Mouse (Mus musculus) olfactory bulb, adult 2 months (tissue): Measurements from ENCODE around the gene Pigw.

Source experiments
- CTCF ChIP-seq: fragments of 200-500 bp; IDR thresholded peaks from 2 replicates; pipeline ENCODE4 v1.5.1; 2012; ENCODE audit warnings: low read depth, mild to moderate bottlenecking, low read length, moderate library complexity; ENCODE audit not compliant: insufficient read depth
- POLR2A ChIP-seq: fragments of 200-500 bp; IDR thresholded peaks from 2 replicates; pipeline ENCODE4 v1.6.1; 2012; ENCODE audit warnings: mild to moderate bottlenecking, low read depth, low read length, moderate library complexity; ENCODE audit not compliant: insufficient read depth

DNA sequence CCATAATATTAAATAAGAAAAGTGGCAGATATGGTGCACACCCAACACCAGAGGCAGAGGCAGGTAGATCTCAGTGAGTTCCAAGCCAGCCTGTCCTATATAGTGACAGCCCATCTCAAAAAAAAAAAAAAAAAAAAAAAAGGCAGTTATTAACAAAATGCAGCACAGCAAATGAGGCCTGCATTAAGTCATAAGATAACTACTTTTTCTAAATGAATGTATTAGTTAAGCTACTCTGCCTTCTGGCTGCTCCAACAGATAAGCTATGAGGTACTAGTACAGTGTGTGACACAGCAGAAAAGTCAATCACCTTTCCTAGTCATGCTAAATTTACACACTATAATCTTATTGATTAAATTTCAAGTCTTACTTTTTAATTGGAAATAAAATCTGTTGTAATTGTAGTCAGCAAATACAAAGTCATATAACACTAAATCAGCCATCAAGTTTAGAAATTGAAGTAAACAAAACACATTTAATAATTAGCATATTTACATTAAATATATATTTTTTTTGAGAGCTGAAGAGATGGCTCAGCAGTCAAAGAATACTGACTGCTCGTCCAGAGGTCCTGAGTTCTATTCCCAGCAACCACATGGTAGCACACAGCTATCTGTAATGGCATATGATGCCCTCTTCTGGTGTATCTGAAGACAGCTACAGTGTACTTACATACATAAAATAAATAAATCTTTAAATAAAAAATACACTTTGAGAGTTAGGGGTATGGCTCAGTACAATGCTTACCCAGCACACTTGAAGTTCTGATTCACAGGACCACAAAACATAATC lies 6.8 kb downstream of the Pigw start:
- no peak for TF ChIP-seq POLR2A
- no peak for TF ChIP-seq CTCF
